24 mouse cellular contexts compared by ENCODE assay signal in the genomic region with DNA sequence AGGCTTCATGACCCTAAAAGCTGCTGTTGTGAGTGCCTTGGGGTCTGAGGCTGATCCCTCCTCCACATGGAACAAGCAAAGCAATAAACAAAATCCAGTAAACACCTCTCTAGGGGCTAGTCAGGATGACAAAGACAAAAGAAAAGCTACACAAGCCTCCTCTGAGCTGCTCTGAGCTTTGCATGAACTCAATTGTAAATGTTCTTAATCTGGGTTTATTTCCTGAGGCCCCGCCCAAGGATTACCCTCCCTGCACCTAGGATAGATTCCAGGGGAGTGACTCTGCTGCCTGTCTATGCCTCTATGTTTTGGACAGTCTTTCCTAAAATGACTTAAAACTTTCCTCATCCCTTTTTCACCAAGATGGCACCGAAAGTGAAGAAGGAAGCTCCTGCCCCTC. TPM values are rescaled to one million over a fixed set of nuclear protein-coding genes. Genes with fewer than 3 reads are reported as not detected.
"Had no signal": no experiment of that assay in that cellular context is flagged by ENCODE, and none has a peak within 500 bp of the region (broad histone marks: within the 10 kb centered on the region; RNA-seq: fewer than 3 reads in every experiment).

No protein-coding gene starts in this region.

- H3K4me3 ChIP-seq: layer of hippocampus, adult 2 months; limb, embryonic 12.5 days; limb, embryonic 15.5 days; megakaryocyte, embryonic 14.5 days; midbrain, embryonic 15.5 days; neural tube, embryonic 13.5 days; stomach, embryonic 15.5 days had no signal

- H3K9ac ChIP-seq: limb, embryonic 12.5 days; limb, embryonic 15.5 days; liver, embryonic 14.5 days; liver, postnatal 0 days; lung, embryonic 14.5 days; midbrain, embryonic 15.5 days; neural tube, embryonic 13.5 days; stomach, embryonic 15.5 days had no signal

- H3K36me3 ChIP-seq: limb, embryonic 12.5 days; limb, embryonic 15.5 days; midbrain, embryonic 15.5 days; neural tube, embryonic 13.5 days; stomach, embryonic 15.5 days had no signal

- H3K9me3 ChIP-seq: stomach, embryonic 15.5 days had no signal

- H3K27me3 ChIP-seq: limb, embryonic 12.5 days; limb, embryonic 15.5 days; midbrain, embryonic 15.5 days; neural tube, embryonic 13.5 days; stomach, embryonic 15.5 days had no signal

- H3K4me2 ChIP-seq: limb, embryonic 12.5 days; limb, embryonic 15.5 days; liver, embryonic 11.5 days; lung, embryonic 14.5 days; midbrain, embryonic 11.5 days; midbrain, embryonic 15.5 days; neural tube, embryonic 13.5 days; stomach, embryonic 15.5 days had no signal

- DNase-seq: kidney, adult 2 months; kidney, postnatal 25 days; layer of hippocampus, adult 9-11 months; liver, postnatal 0 days; lung, embryonic 14.5 days; retina, postnatal 1 day; right cerebral cortex, postnatal 25 days; spleen, adult 18-20 months; thymus, adult 2 months; thymus, postnatal 14 days; thymus, postnatal 4 days had no signal

- H3K27ac ChIP-seq: kidney, postnatal 0 days; layer of hippocampus, adult 2 months; limb, embryonic 12.5 days; limb, embryonic 15.5 days; liver, embryonic 14.5 days; midbrain, embryonic 15.5 days; neural tube, embryonic 13.5 days; stomach, embryonic 15.5 days had no signal

- H3K4me1 ChIP-seq: limb, embryonic 12.5 days; limb, embryonic 15.5 days; megakaryocyte, embryonic 14.5 days; midbrain, embryonic 15.5 days; neural tube, embryonic 13.5 days; stomach, embryonic 15.5 days had no signal

- ATAC-seq: intestine, postnatal 0 days; liver, postnatal 0 days; lung, postnatal 0 days; midbrain, embryonic 15.5 days had no signal

RNA-seq across cellular contexts. Expression of a gene that starts 20.0 kb away (rescaled TPM):
- polyA plus RNA-seq: limb, embryonic 12.5 days; limb, embryonic 15.5 days; liver, embryonic 11.5 days; liver, embryonic 14.5 days; lung, embryonic 14.5 days; lung, postnatal 0 days; midbrain, embryonic 11.5 days; midbrain, embryonic 15.5 days; neural tube, embryonic 13.5 days had no signal

RNA-seq across cellular contexts. Expression of a gene that starts 57.1 kb away (rescaled TPM):
- polyA plus RNA-seq: limb, embryonic 12.5 days; liver, embryonic 11.5 days; liver, postnatal 0 days; lung, embryonic 14.5 days; lung, postnatal 0 days; midbrain, embryonic 11.5 days; midbrain, embryonic 15.5 days; neural tube, embryonic 13.5 days had no signal
